Mouse (Mus musculus) left cerebral cortex, postnatal 14 days (tissue): ENCODE data around the gene Mbd4. TPM values are rescaled to one million over a fixed set of nuclear protein-coding genes. Genes with fewer than 3 reads are reported as not detected.

Experiments
- DNase-seq, 2 experiments: peaks; one replicate each; pipeline ENCODE4 v3.0.0; 2021 to 2022; ENCODE audit warnings: low spot score in 2 of 2, mixed read lengths in 1 of 2
- intact Hi-C: fragments of 180-260 bp; cut with DNase I; formaldehyde crosslinking; loops from one replicate; pipeline ENCODE4 v1.15.1; 2025
- total RNA-seq, 2 experiments: library from RNA; stranded (reverse); gene quantifications; 2 replicates each; pipeline ENCODE4 v1.2.3; 2021

The Mbd4 gene
- total RNA-seq, 2 experiments from 2014 or later = 7.4 to 8.1 TPM

- intact Hi-C loops = no loop called here
- DNase-seq = no peak
Observed at GRCm38 (mm10) chr6:115865246-115865645, 12.1 kb upstream of the Mbd4 start.

GRCm38 (mm10) chr6:115863340-115863841 lies 10.2 kb upstream of the Mbd4 start:
- intact Hi-C loops = no loop called here
- peak; percentile 53 to 88 for DNase-seq

GRCm38 (mm10) chr6:115860027-115860556 lies 6.9 kb upstream of the Mbd4 start:
- DNase-seq = no peak
- intact Hi-C loops = no loop called here

- DNase-seq = no peak
- intact Hi-C loops = no loop called here
Observed at GRCm38 (mm10) chr6:115859258-115859657, 6.1 kb upstream of the Mbd4 start.

GRCm38 (mm10) chr6:115856361-115856745 lies 3.2 kb upstream of the Mbd4 start:
- intact Hi-C loops = no loop called here
- no peak for DNase-seq

GRCm38 (mm10) chr6:115855733-115856360 lies 2.7 kb upstream of the Mbd4 start:
- intact Hi-C loops = no loop called here

GRCm38 (mm10) chr6:115854432-115854831 lies 1.3 kb upstream of the Mbd4 start:
- intact Hi-C loops = loop anchor here (5.0 kb wide), 1 partner anchor 138 kb away; no protein-coding TSS in a partner anchor
- no peak for DNase-seq

More at GRCm38 (mm10) chr6:115855733-115856360, 2.7 kb upstream of the Mbd4 start:
- DNase-seq = no peak

GRCm38 (mm10) chr6:115853985-115854384 lies 814 bp upstream of the Mbd4 start:
- intact Hi-C loops = loop anchor here (5.0 kb wide), 1 partner anchor 138 kb away; no protein-coding TSS in a partner anchor
- no peak for DNase-seq

- DNase-seq = no peak
- intact Hi-C loops = loop anchor here (5.0 kb wide), 1 partner anchor 140 kb away; no protein-coding TSS in a partner anchor
Observed at GRCm38 (mm10) chr6:115852446-115853090, 603 bp downstream of the Mbd4 start.

- intact Hi-C loops = no loop called here
- no peak for DNase-seq
Observed at GRCm38 (mm10) chr6:115848598-115849304, 4.4 kb downstream of the Mbd4 start.

- DNase-seq = peak; percentile 69 to 77
- intact Hi-C loops = no loop called here
Observed at GRCm38 (mm10) chr6:115846640-115847411, 6.3 kb downstream of the Mbd4 start.

GRCm38 (mm10) chr6:115845006-115845405 lies 8.2 kb downstream of the Mbd4 start:
- intact Hi-C loops = no loop called here
- DNase-seq = no peak

- intact Hi-C loops = no loop called here
- no peak for DNase-seq
Observed at GRCm38 (mm10) chr6:115838745-115839144, 14.4 kb downstream of the Mbd4 start.

GRCm38 (mm10) chr6:115838161-115838597 lies 15.0 kb downstream of the Mbd4 start, which contains the start of gene Efcab12:
Gene Efcab12 (minus strand): TSS chr6:115838412.
- intact Hi-C loops = no loop called here
- DNase-seq = peak; percentile 78 to 90

- no peak for DNase-seq
- intact Hi-C loops = no loop called here
Observed at GRCm38 (mm10) chr6:115833861-115834260, 19.3 kb downstream of the Mbd4 start.

GRCm38 (mm10) chr6:115832152-115832850 lies 20.9 kb downstream of the Mbd4 start:
- intact Hi-C loops = no loop called here
- DNase-seq = no peak

GRCm38 (mm10) chr6:115830779-115831601 lies 22.2 kb downstream of the Mbd4 start:
- intact Hi-C loops = no loop called here
- DNase-seq = no peak
